Mouse (Mus musculus) bone marrow macrophage, adult 2 months (primary cell): Measurements from ENCODE around the gene Ptch1.

Experiments
- CTCF ChIP-seq: IDR thresholded peaks from 2 replicates; pipeline ENCODE4 v1.5.1; 2012; ENCODE audit warnings: low read depth, mild to moderate bottlenecking, low read length, moderate library complexity
- POLR2A ChIP-seq: IDR thresholded peaks from 2 replicates; pipeline ENCODE4 v1.6.1; 2012; ENCODE audit warnings: mild to moderate bottlenecking, low read depth, low read length, borderline replicate concordance

DNA sequence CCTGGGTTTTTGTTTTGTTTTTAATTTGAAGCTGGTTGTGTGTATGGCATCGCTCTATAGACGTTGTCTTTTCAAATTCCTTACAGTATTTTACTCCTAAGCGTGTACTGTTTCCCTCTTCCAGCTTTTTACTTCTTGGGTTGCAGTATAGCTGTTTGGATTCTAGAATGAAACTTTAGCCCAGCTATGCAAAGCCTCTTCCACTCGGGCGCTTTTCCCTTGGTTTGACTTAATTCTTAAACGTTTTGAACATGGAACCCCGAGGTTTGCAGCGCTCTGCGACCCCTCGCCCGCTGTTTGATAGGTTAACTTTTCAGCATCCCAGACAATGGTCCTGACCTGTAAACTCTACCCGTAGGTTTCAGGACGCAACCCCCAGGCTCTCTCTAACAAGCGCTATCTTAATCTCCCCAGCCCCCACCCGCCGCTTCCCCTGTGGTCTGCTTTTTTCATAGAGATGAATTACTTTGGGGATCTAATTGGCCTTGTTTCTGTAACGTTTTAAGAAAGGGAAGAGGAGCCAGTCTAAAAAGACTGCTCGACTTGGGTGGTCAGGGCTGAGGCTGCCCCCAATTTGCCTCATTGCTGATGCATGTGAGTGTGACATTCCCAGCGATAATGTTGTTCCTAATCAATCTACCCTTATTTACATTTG, 4.5 kb downstream of the Ptch1 start:
- TF ChIP-seq CTCF (no peak), POLR2A (no peak)
